In genomic region chrX:20290715-20291114, GRCm38 (mm10) we compare ENCODE assay signal across 8 mouse cellular contexts. TPM values are rescaled to one million over a fixed set of nuclear protein-coding genes. Genes with fewer than 3 reads are reported as not detected.
DNase-seq lines count a peak whose midpoint lies in the region; ATAC-seq lines count a peak whose summit lies in the region.

No protein-coding gene starts in this region.

- H3K27me3 ChIP-seq in lung, embryonic 16.5 days (ENCODE audit: control insufficient read depth, insufficient read depth, low read depth, low read length), result no peaks in the 10 kb centered on the region
- H3K27me3 ChIP-seq in hindbrain, embryonic 11.5 days (ENCODE audit: control insufficient read depth, insufficient read depth, low read length), result no peaks in the 10 kb centered on the region
- H3K27me3 ChIP-seq in midbrain, embryonic 11.5 days (ENCODE audit: control insufficient read depth, insufficient read depth, low read length), result no peaks in the 10 kb centered on the region

- DNase-seq in lung, adult 18-20 months, result no peak
- DNase-seq in cerebellum, postnatal 10 days, result peak; percentile 18 to 20
- DNase-seq in hindbrain, embryonic 11.5 days (ENCODE audit: low spot score), result no peak
- DNase-seq in midbrain, embryonic 11.5 days (ENCODE audit: low spot score, missing footprints), result no peak
- DNase-seq in kidney, adult 8-10 months, result no peak

- H3K27ac ChIP-seq in lung, embryonic 16.5 days (ENCODE audit: low read length), result no peak overlapping the region
- no peak overlapping the region for H3K27ac ChIP-seq in hindbrain, embryonic 11.5 days (ENCODE audit: low read depth, low read length)
- H3K27ac ChIP-seq in midbrain, embryonic 11.5 days (ENCODE audit: low read depth, low read length), result no peak overlapping the region

- no peak for ATAC-seq in lung, embryonic 16.5 days (ENCODE audit: low read depth)
- ATAC-seq in hindbrain, embryonic 11.5 days (ENCODE audit: low FRiP score), result peak; percentile 20; the same call in 1 of the 2 replicates
- ATAC-seq in midbrain, embryonic 11.5 days (ENCODE audit: low FRiP score), result no peak
- ATAC-seq in monocyte, adult 5-6 weeks (replicated peaks; ENCODE audit: insufficient number of reproducible peaks, low FRiP score, low TSS enrichment, poor library complexity, severe bottlenecking), result no peak
- ATAC-seq in megakaryocyte progenitor cell, adult 5-6 weeks (replicated peaks; ENCODE audit: poor library complexity), result no peak

- peak overlapping the region; percentile 79 for H3K4me2 ChIP-seq in lung, embryonic 16.5 days (ENCODE audit: low read depth, low read length)
- H3K4me2 ChIP-seq in hindbrain, embryonic 11.5 days (replicated peaks; ENCODE audit: low read depth, low read length), result peak overlapping the region; percentile 54
- H3K4me2 ChIP-seq in midbrain, embryonic 11.5 days, result peak overlapping the region; percentile 57

- H3K4me1 ChIP-seq in lung, embryonic 16.5 days (replicated peaks; ENCODE audit: control insufficient read depth, insufficient read depth, low read length), result no peaks in the 10 kb centered on the region
- no peaks in the 10 kb centered on the region for H3K4me1 ChIP-seq in hindbrain, embryonic 11.5 days (replicated peaks; ENCODE audit: control insufficient read depth, insufficient read depth, low read length)
- no peaks in the 10 kb centered on the region for H3K4me1 ChIP-seq in midbrain, embryonic 11.5 days (ENCODE audit: control insufficient read depth, insufficient read depth, low read length)

- no peaks in the 10 kb centered on the region for H3K36me3 ChIP-seq in lung, embryonic 16.5 days (ENCODE audit: control insufficient read depth, insufficient read depth, low read length)
- no peaks in the 10 kb centered on the region for H3K36me3 ChIP-seq in hindbrain, embryonic 11.5 days (ENCODE audit: control insufficient read depth, insufficient read depth, low read length)
- no peaks in the 10 kb centered on the region for H3K36me3 ChIP-seq in midbrain, embryonic 11.5 days (ENCODE audit: control insufficient read depth, insufficient read depth, low read length)

- no peak overlapping the region for H3K9ac ChIP-seq in lung, embryonic 16.5 days (ENCODE audit: low read length)
- no peak overlapping the region for H3K9ac ChIP-seq in hindbrain, embryonic 11.5 days (ENCODE audit: low read depth, low read length)
- no peak overlapping the region for H3K9ac ChIP-seq in midbrain, embryonic 11.5 days (ENCODE audit: low read length)

- no peaks in the 10 kb centered on the region for H3K9me3 ChIP-seq in lung, embryonic 16.5 days (ENCODE audit: control insufficient read depth, low read length)
- no peaks in the 10 kb centered on the region for H3K9me3 ChIP-seq in hindbrain, embryonic 11.5 days (ENCODE audit: control insufficient read depth, low read length)
- H3K9me3 ChIP-seq in midbrain, embryonic 11.5 days (ENCODE audit: control insufficient read depth, low read length), result no peaks in the 10 kb centered on the region

- 26% methylated on average over 5 of the region's 5 CpGs for WGBS in lung, embryonic 16.5 days
- WGBS in hindbrain, embryonic 11.5 days, result 19% methylated on average over 5 of the region's 5 CpGs
- 23% methylated on average over 5 of the region's 5 CpGs for WGBS in midbrain, embryonic 11.5 days

- H3K4me3 ChIP-seq in lung, embryonic 16.5 days (ENCODE audit: low read length), result peak overlapping the region; percentile 63
- peak overlapping the region; percentile 54 for H3K4me3 ChIP-seq in hindbrain, embryonic 11.5 days (ENCODE audit: low read depth, low read length)
- H3K4me3 ChIP-seq in midbrain, embryonic 11.5 days (ENCODE audit: low read depth, low read length), result peak overlapping the region; percentile 54

RNA-seq across cellular contexts. Expression of gene Slc9a7, which starts 0.9 kb away (rescaled TPM):
- 1.1 and 1.2 TPM in 2 replicates for polyA plus RNA-seq in lung, embryonic 16.5 days (2015; fragmentation: Nextera tagmentation; extraction: Ambion mirVana)
- 2.1 and 2.4 TPM in 2 replicates for polyA plus RNA-seq in hindbrain, embryonic 11.5 days (2014; fragmentation: Nextera tagmentation; extraction: Ambion mirVana)
- polyA plus RNA-seq in midbrain, embryonic 11.5 days (2014; fragmentation: Nextera tagmentation; extraction: Ambion mirVana), result 1.1 and 2.0 TPM in 2 replicates
- total RNA-seq in monocyte, adult 5-6 weeks (2017), result 12.5 to 61.2 TPM (median 32.6 TPM) in 3 replicates
- 5.4 and 9.0 TPM in 2 replicates for total RNA-seq in megakaryocyte progenitor cell, adult 5-6 weeks (2015)
- total RNA-seq in megakaryocyte progenitor cell, adult 5-6 weeks (2017), result 7.1 TPM in 2 replicates

Comparison
In these comparisons a context has a peak if more than half of its experiments do, and no peak if none do; other contexts are left out.
1. DNase-seq: peak in cerebellum, postnatal 10 days (2 of 2); none in lung, adult 18-20 months (0 of 2), hindbrain, embryonic 11.5 days (single experiment), midbrain, embryonic 11.5 days (single experiment) and kidney, adult 8-10 months (0 of 2).
2. Peak in every context shown above with its lines, with median percentiles within 50 percentile points of each other: H3K4me2 ChIP-seq and H3K4me3 ChIP-seq.